Mouse (Mus musculus) embryonic facial prominence, embryonic 13.5 days (tissue): ENCODE measurements at regions not wholly inside any gene's neighbourhood (a gene's known extent, or its start where the extent isn't known, plus 50 kb on each side); places are given as distances from the start of the nearest gene placed in this dataset.

Source experiments
- ATAC-seq: fragments of 200-750 bp; cut with Nextera tagmentation; 2 replicates; pipeline ENCODE4 v1.8.0; 2017; ENCODE audit warnings: low read depth; ENCODE audit not compliant: insufficient number of reproducible peaks, insufficient read depth, low FRiP score, low TSS enrichment
- H3K27ac ChIP-seq: fragments of 300-500 bp; sonication (generic); 2 replicates; pipeline ENCODE4 v1.5.1; 2015; ENCODE audit warnings: moderate library complexity, mild to moderate bottlenecking, inconsistent platforms
- H3K27me3 ChIP-seq: fragments of 300-500 bp; sonication (generic); 2 replicates; pipeline ENCODE4 v1.6.1; 2015; ENCODE audit warnings: mild to moderate bottlenecking, inconsistent platforms
- H3K36me3 ChIP-seq: fragments of 300-500 bp; sonication (generic); 2 replicates; pipeline ENCODE4 v1.6.1; 2015; ENCODE audit warnings: mild to moderate bottlenecking, inconsistent platforms
- H3K4me1 ChIP-seq: fragments of 300-500 bp; sonication (generic); 2 replicates; pipeline ENCODE4 v1.6.1; 2015; ENCODE audit warnings: inconsistent platforms
- H3K4me2 ChIP-seq: fragments of 300-500 bp; sonication (generic); 2 replicates; pipeline ENCODE4 v1.6.1; 2015; ENCODE audit warnings: moderate library complexity, mild to moderate bottlenecking, inconsistent platforms
- H3K4me3 ChIP-seq: fragments of 300-500 bp; sonication (generic); 2 replicates; pipeline ENCODE4 v1.5.1; 2015; ENCODE audit warnings: mild to moderate bottlenecking, inconsistent platforms
- H3K9ac ChIP-seq: fragments of 300-500 bp; sonication (generic); 2 replicates; pipeline ENCODE4 v1.6.1; 2015; ENCODE audit warnings: mild to moderate bottlenecking, inconsistent platforms
- H3K9me3 ChIP-seq: fragments of 300-500 bp; sonication (generic); 2 replicates; pipeline ENCODE4 v1.6.1; 2016; ENCODE audit warnings: inconsistent platforms
- WGBS: fragments of 180-500 bp; shearing (Covaris S2); methylation state at CpG from one replicate; pipeline ENCODE4 v1.1.7; 2015; ENCODE audit warnings: mixed read lengths; 5-methylcytosine and 5-hydroxymethylcytosine counted together

DNA sequence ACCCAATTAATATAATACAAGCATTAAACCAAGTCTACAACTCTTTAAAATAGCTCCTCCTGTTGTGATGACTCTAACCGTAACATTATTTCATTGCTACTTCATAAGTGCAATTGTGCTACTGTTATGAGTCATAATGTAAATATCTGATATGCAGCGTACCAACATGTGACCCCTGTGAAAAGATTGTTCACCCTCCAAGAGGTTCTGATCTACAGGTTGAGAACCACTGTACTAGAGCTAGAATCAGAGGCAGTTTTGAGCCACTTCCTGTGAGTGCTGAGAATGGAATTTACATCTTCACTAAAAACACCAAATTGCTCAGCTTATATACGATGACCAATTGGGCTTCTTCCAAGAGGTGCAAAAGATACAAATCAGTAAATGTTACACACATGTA lies 504.4 kb upstream of the Syt1 start:
- Histone ChIP-seq H3K36me3 (no peaks in the 10 kb centered on the region), H3K27ac (no peak overlapping the region), H3K4me1 (no peaks in the 10 kb centered on the region), H3K9me3 (no peaks in the 10 kb centered on the region), H3K9ac (no peak overlapping the region), H3K4me2 (no peak overlapping the region), H3K27me3 (no peaks in the 10 kb centered on the region), H3K4me3 (no peak overlapping the region)
- ATAC-seq: no peak
- 85% methylated on average over 3 of the region's 3 CpGs for WGBS

- 54% methylated on average over 1 of the region's 1 CpGs for WGBS
- no peaks in the 10 kb centered on the region for H3K4me1 ChIP-seq
- ATAC-seq: no peak
Observed at GRCm38 (mm10) chr10:109510917-109511715, 500.3 kb upstream of the Syt1 start.

GRCm38 (mm10) chr10:109508553-109508952 lies 497.8 kb upstream of the Syt1 start:
- 52% methylated on average over 1 of the region's 1 CpGs for WGBS
- no peak for ATAC-seq
- H3K9ac ChIP-seq: no peak overlapping the region

More at GRCm38 (mm10) chr10:109510917-109511715, 500.3 kb upstream of the Syt1 start:
- H3K9ac ChIP-seq: no peak overlapping the region
- H3K4me3 ChIP-seq: no peak overlapping the region
- no peak overlapping the region for H3K4me2 ChIP-seq
- H3K36me3 ChIP-seq: no peaks in the 10 kb centered on the region
- H3K27me3 ChIP-seq: no peaks in the 10 kb centered on the region
- H3K27ac ChIP-seq: no peak overlapping the region
- no peaks in the 10 kb centered on the region for H3K9me3 ChIP-seq

DNA sequence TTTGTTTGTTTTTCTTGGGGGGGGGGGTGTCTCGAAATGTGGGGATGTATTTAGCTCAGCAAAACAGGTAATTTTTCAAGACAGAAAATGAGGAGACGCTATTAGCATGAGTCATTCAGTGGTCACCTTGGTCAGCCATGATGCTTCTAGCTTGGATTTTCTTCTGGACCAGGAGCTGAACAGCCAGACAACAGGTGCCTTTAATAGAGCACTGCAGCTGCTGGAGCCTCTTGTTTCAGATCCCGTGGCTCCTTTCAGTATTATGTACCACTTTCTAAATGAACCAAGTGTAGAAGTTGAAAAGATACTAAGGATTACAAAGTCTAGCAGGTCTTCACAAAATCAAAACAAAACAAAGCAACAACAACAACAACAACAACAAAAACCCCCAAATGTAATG lies 496.4 kb upstream of the Syt1 start:
- WGBS: 67% methylated on average over 3 of the region's 3 CpGs
- H3K27ac ChIP-seq: no peak overlapping the region
- ATAC-seq: no peak

More at GRCm38 (mm10) chr10:109508553-109508952, 497.8 kb upstream of the Syt1 start:
- no peaks in the 10 kb centered on the region for H3K4me1 ChIP-seq
- no peaks in the 10 kb centered on the region for H3K9me3 ChIP-seq
- H3K36me3 ChIP-seq: no peaks in the 10 kb centered on the region
- no peak overlapping the region for H3K4me3 ChIP-seq
- H3K27me3 ChIP-seq: no peaks in the 10 kb centered on the region
- no peak overlapping the region for H3K27ac ChIP-seq
- H3K4me2 ChIP-seq: no peak overlapping the region

DNA sequence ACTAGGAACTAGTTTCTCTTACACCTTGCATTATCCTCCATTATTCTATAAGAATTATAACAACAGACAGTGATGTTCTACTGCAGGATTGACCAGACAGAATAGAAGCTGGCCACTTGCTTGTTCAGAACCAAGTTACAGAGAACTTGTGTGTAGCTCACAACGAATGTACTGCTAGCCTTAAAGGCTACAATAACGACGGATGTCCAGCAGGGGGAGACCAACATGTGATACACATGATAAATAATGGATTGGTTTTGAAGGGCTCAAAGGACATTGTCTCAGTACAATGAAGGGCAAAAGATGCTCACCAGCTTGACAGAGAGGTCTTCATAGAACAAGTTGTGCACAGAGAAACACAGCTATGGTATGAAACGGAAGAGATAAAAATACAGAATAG lies 493.9 kb upstream of the Syt1 start:
- no peak overlapping the region for H3K4me3 ChIP-seq

More for the DNA sequence above, 496.4 kb upstream of the Syt1 start:
- Histone ChIP-seq H3K4me1 (no peaks in the 10 kb centered on the region), H3K27me3 (no peaks in the 10 kb centered on the region), H3K4me2 (no peak overlapping the region), H3K4me3 (no peak overlapping the region), H3K9ac (no peak overlapping the region), H3K36me3 (no peaks in the 10 kb centered on the region), H3K9me3 (no peaks in the 10 kb centered on the region)

GRCm38 (mm10) chr10:109500861-109501260 lies 490.1 kb upstream of the Syt1 start:
- no peak for ATAC-seq
- Histone ChIP-seq H3K27me3 (no peaks in the 10 kb centered on the region), H3K4me3 (no peak overlapping the region), H3K4me2 (no peak overlapping the region), H3K9me3 (no peaks in the 10 kb centered on the region), H3K27ac (no peak overlapping the region), H3K9ac (no peak overlapping the region), H3K4me1 (no peaks in the 10 kb centered on the region), H3K36me3 (no peaks in the 10 kb centered on the region)

More for the DNA sequence above, 493.9 kb upstream of the Syt1 start:
- no peaks in the 10 kb centered on the region for H3K9me3 ChIP-seq
- H3K9ac ChIP-seq: no peak overlapping the region
- WGBS: 52% methylated on average over 4 of the region's 4 CpGs
- no peak for ATAC-seq
- H3K27me3 ChIP-seq: no peaks in the 10 kb centered on the region
- no peak overlapping the region for H3K4me2 ChIP-seq
- H3K27ac ChIP-seq: no peak overlapping the region
- H3K36me3 ChIP-seq: no peaks in the 10 kb centered on the region
- no peaks in the 10 kb centered on the region for H3K4me1 ChIP-seq

DNA sequence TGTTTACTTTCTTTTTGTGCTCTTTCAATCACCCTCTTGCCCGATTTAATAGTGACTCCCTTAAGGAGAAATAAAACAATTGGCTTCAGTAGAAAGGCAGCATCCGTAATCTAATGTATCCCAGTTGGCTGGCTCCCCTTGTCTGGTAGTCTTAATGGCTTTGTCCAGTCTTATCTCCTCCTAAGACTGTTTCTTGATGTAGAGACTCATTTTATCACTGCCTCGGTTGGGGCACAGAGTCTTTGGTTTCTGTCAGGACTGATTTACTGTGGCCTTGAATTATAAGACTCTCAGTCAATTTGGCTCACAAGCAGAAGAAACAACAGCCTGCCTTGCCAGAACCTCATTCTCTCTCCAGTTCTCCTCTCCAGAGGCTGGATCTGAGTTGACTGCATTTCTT lies 487.5 kb upstream of the Syt1 start:
- Histone ChIP-seq H3K27ac (no peak overlapping the region), H3K4me1 (no peaks in the 10 kb centered on the region), H3K9me3 (no peaks in the 10 kb centered on the region), H3K9ac (no peak overlapping the region), H3K4me3 (no peak overlapping the region), H3K36me3 (no peaks in the 10 kb centered on the region), H3K4me2 (no peak overlapping the region), H3K27me3 (no peaks in the 10 kb centered on the region)
- 80% methylated on average over 3 of the region's 3 CpGs for WGBS
- no peak for ATAC-seq

DNA sequence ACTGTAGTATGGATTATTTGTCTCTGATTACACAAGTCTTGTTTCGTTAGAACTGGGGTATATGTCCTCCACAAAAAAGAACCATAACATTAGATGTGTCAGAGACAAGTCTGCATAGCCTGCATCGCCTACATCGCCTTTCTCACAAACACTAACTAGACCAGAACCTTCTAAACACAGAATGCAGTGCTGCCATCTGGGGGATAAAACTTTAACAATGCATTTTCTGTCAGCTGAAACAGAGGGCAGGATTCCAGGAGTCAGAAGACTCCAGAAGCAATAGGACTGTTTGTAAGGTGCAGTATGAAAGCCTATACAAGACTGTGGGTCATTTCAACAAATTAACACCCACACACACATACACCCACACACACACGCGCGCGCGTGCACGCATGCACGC lies 485.4 kb upstream of the Syt1 start:
- no peak for ATAC-seq
- no peak overlapping the region for H3K9ac ChIP-seq
- H3K27ac ChIP-seq: no peak overlapping the region

GRCm38 (mm10) chr10:109490765-109491164 lies 480.0 kb upstream of the Syt1 start:
- ATAC-seq: no peak
- Histone ChIP-seq H3K36me3 (no peaks in the 10 kb centered on the region), H3K4me1 (no peaks in the 10 kb centered on the region), H3K9me3 (no peaks in the 10 kb centered on the region), H3K4me2 (no peak overlapping the region), H3K27ac (no peak overlapping the region), H3K9ac (no peak overlapping the region), H3K4me3 (no peak overlapping the region), H3K27me3 (no peaks in the 10 kb centered on the region)
- WGBS: 77% methylated on average over 4 of the region's 4 CpGs

More for the DNA sequence above, 485.4 kb upstream of the Syt1 start:
- no peak overlapping the region for H3K4me2 ChIP-seq
- no peaks in the 10 kb centered on the region for H3K4me1 ChIP-seq
- no peaks in the 10 kb centered on the region for H3K27me3 ChIP-seq
- H3K4me3 ChIP-seq: no peak overlapping the region
- no peaks in the 10 kb centered on the region for H3K9me3 ChIP-seq
- no peaks in the 10 kb centered on the region for H3K36me3 ChIP-seq
- WGBS: 79% methylated on average over 10 of the region's 10 CpGs

GRCm38 (mm10) chr10:109488000-109488399 lies 477.2 kb upstream of the Syt1 start:
- no peak for ATAC-seq
- H3K27me3 ChIP-seq: no peaks in the 10 kb centered on the region
- H3K9me3 ChIP-seq: no peaks in the 10 kb centered on the region
- no peak overlapping the region for H3K9ac ChIP-seq
- no peaks in the 10 kb centered on the region for H3K4me1 ChIP-seq
- 98% methylated on average over 1 of the region's 1 CpGs for WGBS
- no peak overlapping the region for H3K4me2 ChIP-seq
- no peak overlapping the region for H3K27ac ChIP-seq
- no peak overlapping the region for H3K4me3 ChIP-seq
- H3K36me3 ChIP-seq: no peaks in the 10 kb centered on the region

DNA sequence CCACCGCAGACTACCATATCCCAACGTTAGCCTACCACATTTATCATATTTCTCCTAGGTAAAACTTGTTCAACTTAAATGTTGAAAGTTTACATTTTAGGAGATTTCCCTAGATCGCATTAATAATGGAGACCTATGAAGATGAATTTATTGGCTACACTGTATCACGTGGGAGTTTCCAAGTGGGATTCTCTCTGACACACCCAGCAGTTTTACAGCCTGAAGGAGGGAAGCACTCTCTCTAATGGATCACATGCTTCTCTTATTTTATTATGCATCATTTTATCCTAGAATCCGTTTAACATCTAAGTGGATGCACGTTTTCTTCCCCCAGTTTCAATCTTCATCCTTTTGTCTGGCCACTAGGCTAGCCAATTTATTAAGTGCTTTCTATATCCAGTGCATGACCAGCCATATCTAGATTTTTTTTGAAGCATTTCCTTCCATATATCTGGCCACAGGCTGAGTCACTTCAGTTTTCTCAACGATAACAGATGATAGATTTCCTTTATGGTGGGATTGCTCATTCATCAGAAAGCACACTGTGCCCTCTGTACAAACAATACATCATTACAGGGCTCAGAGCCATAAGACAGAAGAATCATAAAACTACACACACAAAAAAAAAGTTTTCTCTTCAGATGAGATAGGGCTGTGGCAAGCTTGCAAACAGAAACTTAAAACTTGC lies 476.3 kb upstream of the Syt1 start:
- H3K27ac ChIP-seq: no peak overlapping the region
- H3K4me3 ChIP-seq: no peak overlapping the region
- no peaks in the 10 kb centered on the region for H3K27me3 ChIP-seq
- H3K9ac ChIP-seq: no peak overlapping the region
- ATAC-seq: no peak
- WGBS: 82% methylated on average over 7 of the region's 7 CpGs
- no peaks in the 10 kb centered on the region for H3K36me3 ChIP-seq
- no peaks in the 10 kb centered on the region for H3K4me1 ChIP-seq
- H3K4me2 ChIP-seq: no peak overlapping the region
- no peaks in the 10 kb centered on the region for H3K9me3 ChIP-seq

DNA sequence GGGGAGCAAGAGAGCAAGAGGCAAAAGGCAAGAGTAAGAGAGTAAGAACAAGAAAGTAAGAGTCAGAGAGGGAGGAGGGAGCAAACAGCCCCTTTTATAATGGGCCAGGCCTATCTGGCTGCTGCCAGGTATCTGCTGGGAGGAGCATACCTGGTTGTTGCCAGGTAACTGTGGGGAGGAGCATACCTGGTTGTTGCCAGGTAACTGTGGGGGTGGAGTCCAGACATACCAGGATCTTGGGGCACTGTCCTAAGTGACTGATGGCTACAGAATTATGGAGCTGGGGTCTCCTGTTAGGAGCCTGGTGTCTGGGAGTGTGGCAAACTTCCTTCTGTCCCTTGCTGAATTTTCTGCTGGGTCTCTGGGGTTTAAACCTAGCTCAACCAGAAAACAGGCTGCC lies 469.8 kb upstream of the Syt1 start:
- no peak overlapping the region for H3K4me3 ChIP-seq
- H3K4me2 ChIP-seq: no peak overlapping the region
- H3K27me3 ChIP-seq: no peaks in the 10 kb centered on the region
- H3K9ac ChIP-seq: no peak overlapping the region
- H3K9me3 ChIP-seq: no peaks in the 10 kb centered on the region
- H3K36me3 ChIP-seq: no peaks in the 10 kb centered on the region
- ATAC-seq: no peak
- no peaks in the 10 kb centered on the region for H3K4me1 ChIP-seq
- H3K27ac ChIP-seq: no peak overlapping the region
